Mouse (Mus musculus) kidney, embryonic 16.5 days (tissue): ENCODE measurements at regions not wholly inside any gene's neighbourhood (a gene's known extent, or its start where the extent isn't known, plus 50 kb on each side); places are given as distances from the start of the nearest gene placed in this dataset.

Source experiments
- ATAC-seq: fragments of 200-750 bp; cut with Nextera tagmentation; 2 replicates; pipeline ENCODE4 v1.8.0; 2017; ENCODE audit warnings: moderate TSS enrichment; ENCODE audit not compliant: low FRiP score, low TSS enrichment
- H3K27ac ChIP-seq: fragments of 300-500 bp; sonication (generic); 2 replicates; pipeline ENCODE4 v1.5.1; 2014; ENCODE audit warnings: low read length
- H3K27me3 ChIP-seq: fragments of 300-500 bp; sonication (generic); 2 replicates; pipeline ENCODE4 v1.6.1; 2014; ENCODE audit warnings: low read length, control low read depth, mixed read lengths; ENCODE audit not compliant: insufficient read depth
- H3K36me3 ChIP-seq: fragments of 300-500 bp; sonication (generic); 2 replicates; pipeline ENCODE4 v1.6.1; 2014; ENCODE audit warnings: low read length, control low read depth, mixed read lengths; ENCODE audit not compliant: insufficient read depth
- H3K4me1 ChIP-seq: fragments of 300-500 bp; sonication (generic); 2 replicates; pipeline ENCODE4 v1.6.1; 2014; ENCODE audit warnings: low read length, control low read depth, mixed read lengths; ENCODE audit not compliant: insufficient read depth
- H3K4me2 ChIP-seq: fragments of 300-500 bp; sonication (generic); replicated peaks from 2 replicates; pipeline ENCODE4 v1.6.1; 2014; ENCODE audit warnings: low read depth, low read length
- H3K4me3 ChIP-seq: fragments of 300-500 bp; sonication (generic); 2 replicates; pipeline ENCODE4 v1.5.1; 2014; ENCODE audit warnings: mild to moderate bottlenecking, low read length
- H3K9ac ChIP-seq: fragments of 300-500 bp; sonication (generic); replicated peaks from 2 replicates; pipeline ENCODE4 v1.6.1; 2014; ENCODE audit warnings: low read length
- H3K9me3 ChIP-seq: fragments of 300-500 bp; sonication (generic); 2 replicates; pipeline ENCODE4 v1.6.1; 2016; ENCODE audit warnings: low read length, control low read depth
- WGBS: fragments of 180-500 bp; shearing (Covaris S2); extraction: QIAGEN DNeasy Blood & Tissue Kit; methylation state at CpG from one replicate; pipeline ENCODE4 v1.1.7; 2014; 5-methylcytosine and 5-hydroxymethylcytosine counted together

DNA sequence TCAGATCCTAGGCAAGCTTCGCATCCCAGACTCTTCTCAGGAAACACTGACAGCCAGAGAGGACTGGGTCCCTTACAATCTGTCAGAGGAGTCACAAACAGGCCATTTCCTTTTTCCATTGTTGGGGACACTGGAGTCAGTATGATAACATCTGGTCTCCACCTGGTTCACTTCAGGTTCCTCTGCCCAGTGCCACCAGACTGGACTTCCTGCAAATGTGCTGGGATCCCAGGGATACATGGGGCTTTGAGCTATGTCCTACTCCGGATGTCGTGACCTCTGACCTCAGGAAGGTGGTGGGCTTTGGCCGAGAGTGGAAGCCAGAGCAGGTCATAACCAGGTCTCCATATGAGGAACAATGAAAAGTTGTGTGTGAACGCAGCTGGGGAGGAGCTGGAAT lies 96.0 kb upstream of the Sulf2 start:
- no peak overlapping the region for H3K9ac ChIP-seq
- H3K4me2 ChIP-seq, result no peak overlapping the region
- WGBS, result 53% methylated on average over 5 of the region's 5 CpGs
- H3K27ac ChIP-seq, result peak overlapping the region; percentile 46
- H3K4me3 ChIP-seq, result no peak overlapping the region
- no peaks in the 10 kb centered on the region for H3K36me3 ChIP-seq
- H3K4me1 ChIP-seq, result peaks cover 17% of the 10 kb centered on the region
- no peaks in the 10 kb centered on the region for H3K9me3 ChIP-seq
- H3K27me3 ChIP-seq, result no peaks in the 10 kb centered on the region
- ATAC-seq, result 0 out of 2 replicates have a peak, but pooled peaks have one; percentile 36

DNA sequence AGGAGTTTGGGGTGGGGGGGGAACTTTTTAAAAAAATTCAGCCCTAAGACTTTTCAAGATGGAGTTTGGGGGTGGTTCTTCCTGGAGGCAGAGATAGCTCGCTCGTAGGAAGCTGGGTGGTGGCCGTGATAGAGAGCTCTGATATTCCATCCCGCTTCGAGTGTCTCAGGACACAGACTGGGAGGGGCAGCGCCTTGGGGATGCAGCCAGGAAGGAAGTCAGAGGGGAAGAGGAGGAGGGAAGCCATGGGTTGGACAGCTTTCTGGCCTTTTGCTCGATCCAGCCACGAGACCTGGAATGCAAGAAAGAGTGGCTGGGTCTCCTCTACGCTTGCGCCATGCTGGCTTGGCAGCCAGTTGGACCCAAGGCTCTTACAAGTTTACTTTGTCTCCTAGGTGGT lies 95.1 kb upstream of the Sulf2 start:
- 76% methylated on average over 10 of the region's 10 CpGs for WGBS
- H3K4me2 ChIP-seq, result no peak overlapping the region
- no peak overlapping the region for H3K9ac ChIP-seq
- H3K4me1 ChIP-seq, result peaks cover 17% of the 10 kb centered on the region
- H3K36me3 ChIP-seq, result no peaks in the 10 kb centered on the region
- H3K9me3 ChIP-seq, result no peaks in the 10 kb centered on the region
- H3K4me3 ChIP-seq, result no peak overlapping the region
- H3K27ac ChIP-seq, result peak overlapping the region; percentile 46
- ATAC-seq, result no peak
- H3K27me3 ChIP-seq, result no peaks in the 10 kb centered on the region

DNA sequence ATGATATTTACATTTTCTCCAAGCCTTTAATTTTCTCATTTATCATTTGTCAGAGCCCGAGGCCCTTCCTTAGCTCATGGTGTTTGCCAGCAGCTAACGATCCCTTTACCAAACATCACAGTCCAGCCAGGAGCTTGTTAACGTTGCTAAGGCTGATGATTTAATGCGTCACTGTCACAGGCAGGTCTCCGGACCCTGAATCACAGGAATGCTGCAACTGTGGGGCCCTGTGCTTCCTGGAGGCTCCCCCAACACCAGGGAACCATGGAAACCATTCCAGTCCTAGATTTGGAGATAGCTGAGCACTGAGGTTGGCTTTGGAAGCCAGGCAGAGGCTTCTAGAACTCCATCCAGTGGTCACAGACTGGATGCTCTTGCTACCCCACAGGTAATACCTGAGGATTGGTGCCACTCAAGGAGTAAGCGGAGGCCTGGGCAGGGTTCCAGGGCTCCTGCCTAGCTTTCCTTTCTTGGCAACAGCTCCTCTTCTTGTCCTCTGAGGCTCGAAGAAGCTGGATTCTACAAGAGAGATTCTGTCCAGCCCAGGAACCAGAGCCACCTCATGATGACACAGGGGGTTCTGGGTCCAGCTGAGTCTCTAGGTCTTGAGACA lies 94.0 kb upstream of the Sulf2 start:
- no peaks in the 10 kb centered on the region for H3K36me3 ChIP-seq
- H3K9ac ChIP-seq, result 0 out of 2 replicates have a peak overlapping the region, but pooled peaks have one; percentile 19
- no peak for ATAC-seq
- no peak overlapping the region for H3K4me2 ChIP-seq
- H3K4me1 ChIP-seq, result peaks cover 23% of the 10 kb centered on the region
- WGBS, result 19% methylated on average over 7 of the region's 7 CpGs
- peak overlapping the region; percentile 32; the same call in 1 of the 2 replicates for H3K27ac ChIP-seq
- no peaks in the 10 kb centered on the region for H3K27me3 ChIP-seq
- no peaks in the 10 kb centered on the region for H3K9me3 ChIP-seq
- no peak overlapping the region for H3K4me3 ChIP-seq

DNA sequence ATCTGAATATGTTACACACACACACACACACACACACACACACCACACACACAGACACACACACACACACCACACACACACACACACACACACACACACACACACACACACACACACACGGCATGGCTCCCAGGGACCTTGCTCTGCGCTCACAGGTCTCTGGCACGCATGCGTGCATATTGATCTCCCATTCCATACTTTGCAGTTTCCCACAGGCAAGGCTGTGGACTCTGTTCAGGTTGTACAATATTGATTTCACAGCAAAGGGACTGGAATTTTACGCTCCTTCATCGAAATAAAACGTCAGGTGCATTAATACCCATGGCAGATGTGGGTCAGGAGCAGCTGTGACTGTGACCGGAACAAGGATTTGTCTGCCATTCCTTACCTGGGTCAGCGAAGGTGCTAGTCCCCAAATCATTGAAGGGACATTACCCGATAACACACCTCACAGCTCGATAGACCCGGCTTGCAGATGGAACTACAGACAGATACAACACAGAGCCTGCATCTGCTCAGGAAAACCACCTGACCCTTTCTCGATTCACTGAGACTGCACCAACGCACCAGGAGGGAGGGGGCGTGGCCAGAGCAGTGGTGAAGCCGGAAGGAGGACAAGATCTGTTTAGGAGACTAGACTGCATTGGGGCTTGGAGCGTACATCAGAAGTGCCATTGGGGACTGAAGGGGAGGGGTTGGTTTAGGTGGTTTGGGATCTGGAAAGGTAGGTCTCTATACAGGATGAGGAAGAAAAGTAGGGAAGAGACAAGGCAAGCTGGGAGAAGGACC lies 91.1 kb upstream of the Sulf2 start:
- Histone ChIP-seq H3K27me3 (no peaks in the 10 kb centered on the region), H3K27ac (no peak overlapping the region), H3K9ac (no peak overlapping the region), H3K4me3 (no peak overlapping the region), H3K4me2 (no peak overlapping the region), H3K4me1 (peaks cover 23% of the 10 kb centered on the region), H3K9me3 (no peaks in the 10 kb centered on the region), H3K36me3 (no peaks in the 10 kb centered on the region)
- WGBS, result 74% methylated on average over 16 of the region's 17 CpGs
- ATAC-seq, result no peak

DNA sequence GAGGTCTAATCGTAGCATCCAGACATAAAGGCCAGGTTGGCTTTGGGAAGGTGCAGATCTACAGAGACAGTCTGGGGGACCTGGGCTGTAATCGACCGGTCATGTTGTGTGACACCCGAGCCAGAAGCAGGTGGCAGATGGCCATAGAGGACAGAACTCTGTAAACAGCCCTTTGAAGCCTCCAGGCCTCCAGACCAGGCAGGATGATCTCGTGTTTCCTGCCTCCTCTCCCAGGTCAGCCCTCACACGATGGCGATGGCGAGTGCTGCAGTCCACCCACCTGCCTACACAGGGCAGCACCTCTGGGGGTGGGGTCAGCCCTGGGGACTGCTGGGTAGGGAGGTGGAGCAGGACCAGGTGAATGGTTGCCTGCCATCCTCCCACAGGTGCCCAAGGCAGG lies 89.8 kb upstream of the Sulf2 start:
- 8% methylated on average over 8 of the region's 8 CpGs for WGBS
- no peaks in the 10 kb centered on the region for H3K27me3 ChIP-seq
- H3K27ac ChIP-seq, result 0 out of 2 replicates have a peak overlapping the region, but pooled peaks have one; percentile 17
- H3K9ac ChIP-seq, result no peak overlapping the region
- H3K9me3 ChIP-seq, result peaks cover under 1% of the 10 kb centered on the region; the same call in 1 of the 2 replicates
- H3K4me1 ChIP-seq, result peaks cover 23% of the 10 kb centered on the region
- ATAC-seq, result peak; percentile 44; the same call in 1 of the 2 replicates
- no peak overlapping the region for H3K4me2 ChIP-seq
- H3K4me3 ChIP-seq, result no peak overlapping the region
- no peaks in the 10 kb centered on the region for H3K36me3 ChIP-seq

DNA sequence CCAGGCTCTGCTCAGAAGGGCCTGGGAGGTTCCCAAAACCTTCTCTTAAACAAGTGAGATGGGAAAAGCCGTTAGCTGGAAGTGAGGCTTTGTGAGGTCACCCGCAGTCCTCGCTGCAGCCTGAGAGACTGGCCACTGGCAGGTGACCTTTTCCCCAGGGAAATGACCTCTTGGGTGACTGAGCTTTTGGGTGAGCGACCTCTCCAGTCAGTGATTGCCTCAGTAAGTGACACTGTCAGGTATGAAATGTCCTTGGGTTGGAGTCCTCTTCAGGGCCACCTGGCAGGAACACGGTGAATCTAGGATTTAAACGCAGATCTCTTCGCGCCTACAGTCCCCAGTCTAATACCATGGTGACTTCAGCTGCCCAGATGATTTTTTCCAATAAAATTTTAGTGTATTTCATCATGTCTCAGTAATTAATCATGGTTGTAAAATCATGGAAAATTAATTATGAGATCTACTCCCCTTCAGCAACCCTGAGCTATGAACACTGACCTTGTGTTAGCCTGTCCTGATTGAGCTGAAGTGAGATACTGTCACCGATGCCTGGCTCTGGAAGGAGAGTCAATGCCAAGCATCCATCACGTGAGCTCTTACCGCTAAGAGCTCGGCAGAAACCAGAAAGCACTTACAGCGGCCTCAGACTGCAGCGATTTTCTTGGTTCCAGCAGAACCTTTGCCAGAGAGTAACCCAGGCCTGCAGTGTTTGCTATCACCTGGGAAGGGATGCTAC lies 87.5 kb upstream of the Sulf2 start:
- Histone ChIP-seq H3K4me1 (peaks cover 17% of the 10 kb centered on the region), H3K9ac (no peak overlapping the region), H3K9me3 (peaks cover 7% of the 10 kb centered on the region; the same call in 1 of the 2 replicates), H3K36me3 (no peaks in the 10 kb centered on the region), H3K4me3 (no peak overlapping the region), H3K27me3 (no peaks in the 10 kb centered on the region), H3K4me2 (no peak overlapping the region), H3K27ac (no peak overlapping the region)
- no peak for ATAC-seq
- WGBS, result 65% methylated on average over 14 of the region's 14 CpGs

DNA sequence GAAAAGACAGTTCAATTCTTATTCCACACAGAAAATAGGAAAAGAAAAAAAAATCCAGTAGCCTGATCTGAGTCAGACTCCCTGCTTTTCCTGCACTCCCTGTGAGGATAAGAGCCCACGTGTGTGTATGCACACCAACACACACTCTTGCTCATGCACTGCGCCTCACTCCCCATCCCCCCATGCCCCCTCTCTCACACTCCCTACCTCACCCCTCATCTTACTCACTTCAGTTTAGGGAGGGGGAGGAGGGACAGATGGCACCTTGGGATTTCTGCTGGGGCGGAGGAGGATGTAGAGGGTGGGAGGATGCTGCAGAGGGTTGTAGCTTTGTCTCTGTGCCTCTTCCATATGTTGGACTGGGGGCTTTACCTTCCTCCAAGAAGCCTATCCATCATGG lies 85.8 kb upstream of the Sulf2 start:
- no peak for ATAC-seq
- H3K4me3 ChIP-seq, result no peak overlapping the region
- H3K4me2 ChIP-seq, result no peak overlapping the region
- H3K4me1 ChIP-seq, result peaks cover 20% of the 10 kb centered on the region
- H3K27me3 ChIP-seq, result no peaks in the 10 kb centered on the region
- H3K9ac ChIP-seq, result no peak overlapping the region
- 90% methylated on average over 3 of the region's 3 CpGs for WGBS
- H3K27ac ChIP-seq, result no peak overlapping the region
- H3K36me3 ChIP-seq, result no peaks in the 10 kb centered on the region
- peaks cover 7% of the 10 kb centered on the region; the same call in 1 of the 2 replicates for H3K9me3 ChIP-seq

DNA sequence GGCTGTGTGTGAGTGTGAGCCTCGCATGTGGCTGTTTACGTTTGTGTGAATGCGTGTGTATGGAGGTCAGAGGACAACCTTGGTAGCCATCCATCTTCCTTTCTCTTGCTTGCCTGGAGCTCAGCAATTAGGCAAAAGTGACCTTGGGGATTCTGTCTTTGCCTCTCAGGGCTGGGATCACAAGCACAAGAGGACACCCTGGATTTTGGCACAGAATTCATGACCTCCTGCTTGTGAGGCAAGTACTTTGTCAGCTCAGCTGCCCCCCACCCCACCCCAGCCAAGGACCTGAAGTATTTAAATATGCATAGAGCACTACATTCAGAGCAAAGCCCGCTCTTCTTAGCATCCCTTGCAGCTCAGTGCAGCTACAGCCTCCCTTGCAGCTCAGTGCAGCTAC lies 84.6 kb upstream of the Sulf2 start:
- H3K36me3 ChIP-seq, result no peaks in the 10 kb centered on the region
- H3K9ac ChIP-seq, result no peak overlapping the region
- H3K4me2 ChIP-seq, result no peak overlapping the region
- H3K4me1 ChIP-seq, result peaks cover 15% of the 10 kb centered on the region
- H3K27me3 ChIP-seq, result no peaks in the 10 kb centered on the region
- peaks cover 7% of the 10 kb centered on the region; the same call in 1 of the 2 replicates for H3K9me3 ChIP-seq
- H3K4me3 ChIP-seq, result no peak overlapping the region
- 55% methylated on average over 4 of the region's 4 CpGs for whole genome bisulfite sequencing
- H3K27ac ChIP-seq, result no peak overlapping the region
- no peak for ATAC-seq

DNA sequence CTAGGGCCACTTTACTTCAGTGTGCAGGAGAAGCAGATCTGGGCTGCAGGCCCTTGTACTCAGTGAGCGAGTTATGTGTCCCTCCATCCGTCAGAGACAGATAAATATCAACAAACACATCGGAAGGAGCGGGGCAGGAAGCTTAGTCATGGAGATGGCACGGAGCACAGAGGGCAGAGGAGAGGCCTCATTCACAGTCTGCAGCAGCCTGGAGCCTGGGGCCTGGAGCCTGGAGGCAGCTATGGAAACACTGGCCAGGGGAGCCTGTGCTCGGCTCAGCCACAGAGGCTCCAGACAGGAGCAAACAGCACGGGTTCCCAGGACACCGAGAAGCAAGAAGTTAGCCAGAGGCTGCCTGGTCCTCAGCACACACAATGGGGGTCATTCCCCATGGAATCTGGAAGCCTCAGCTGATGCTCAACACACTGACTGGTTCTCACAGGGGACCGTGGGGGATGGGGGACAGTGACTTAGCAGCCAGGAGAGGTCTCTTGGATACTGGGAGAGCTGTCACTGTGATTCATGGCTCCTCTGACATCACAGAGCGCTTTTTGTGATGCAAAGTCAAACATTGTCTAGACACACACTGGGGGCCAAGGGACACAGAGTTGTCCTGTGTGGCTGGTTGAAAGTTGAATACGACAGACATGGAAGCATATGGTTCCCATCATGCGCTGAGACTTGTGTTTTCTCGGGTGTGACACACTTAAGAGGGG lies 82.2 kb upstream of the Sulf2 start:
- Histone ChIP-seq H3K4me1 (peaks cover 17% of the 10 kb centered on the region), H3K27me3 (no peaks in the 10 kb centered on the region), H3K9me3 (peaks cover 7% of the 10 kb centered on the region; the same call in 1 of the 2 replicates), H3K9ac (0 out of 2 replicates have a peak overlapping the region, but pooled peaks have one; percentile 35), H3K4me3 (no peak overlapping the region), H3K36me3 (no peaks in the 10 kb centered on the region), H3K4me2 (no peak overlapping the region), H3K27ac (0 out of 2 replicates have a peak overlapping the region, but pooled peaks have one; percentile 29)
- ATAC-seq, result peak; percentile 43; the same call in 1 of the 2 replicates
- 28% methylated on average over 13 of the region's 13 CpGs for WGBS
